Mouse (Mus musculus) c-Kit-positive CD71-negative TER-119-negative erythroid progenitor cells, embryonic 14.5 days (primary cell): ENCODE measurements around the gene Zfhx3.

Source experiments
- DNase-seq: peaks from one replicate; pipeline ENCODE4 v3.0.0-alpha.2; 2013; ENCODE audit warnings: low read depth

The Zfhx3 gene

DNA sequence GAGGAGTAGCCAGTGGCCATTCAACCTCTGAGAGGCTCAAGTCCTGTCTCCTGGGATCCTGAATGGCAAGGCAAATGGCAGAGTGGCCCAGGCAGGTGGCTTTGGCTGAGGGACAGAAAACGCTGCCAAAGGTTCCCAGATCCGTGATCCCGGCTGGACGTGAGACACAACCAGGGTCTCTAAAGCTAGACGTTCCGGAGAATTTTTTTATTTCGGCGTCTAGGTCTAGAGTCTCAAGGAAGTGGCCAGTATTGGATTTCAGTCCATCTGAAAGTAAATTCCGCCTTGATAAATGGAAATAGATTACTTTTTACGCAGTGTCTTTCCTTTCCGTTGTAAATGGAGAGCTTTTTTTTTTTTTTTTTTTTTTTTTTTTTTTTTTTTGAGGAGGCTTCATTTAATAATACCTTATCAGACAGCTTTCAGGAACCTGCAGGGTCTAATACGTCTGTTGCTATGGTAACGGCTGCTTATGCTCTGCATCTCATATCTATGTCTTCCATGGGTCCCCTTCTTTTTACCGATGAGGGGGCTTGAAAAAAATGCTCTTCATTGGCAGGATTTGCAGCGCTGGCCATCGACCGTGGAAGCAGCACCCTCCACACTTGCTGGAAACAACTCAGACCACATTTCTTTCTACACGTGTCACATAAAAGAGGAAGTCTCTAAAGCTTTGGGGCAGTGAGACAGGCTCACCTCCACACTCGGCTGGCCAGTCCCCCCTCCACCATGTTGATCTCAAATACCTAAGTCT is 994.4 kb downstream of the Zfhx3 start:
- DNase-seq: no peak

DNA sequence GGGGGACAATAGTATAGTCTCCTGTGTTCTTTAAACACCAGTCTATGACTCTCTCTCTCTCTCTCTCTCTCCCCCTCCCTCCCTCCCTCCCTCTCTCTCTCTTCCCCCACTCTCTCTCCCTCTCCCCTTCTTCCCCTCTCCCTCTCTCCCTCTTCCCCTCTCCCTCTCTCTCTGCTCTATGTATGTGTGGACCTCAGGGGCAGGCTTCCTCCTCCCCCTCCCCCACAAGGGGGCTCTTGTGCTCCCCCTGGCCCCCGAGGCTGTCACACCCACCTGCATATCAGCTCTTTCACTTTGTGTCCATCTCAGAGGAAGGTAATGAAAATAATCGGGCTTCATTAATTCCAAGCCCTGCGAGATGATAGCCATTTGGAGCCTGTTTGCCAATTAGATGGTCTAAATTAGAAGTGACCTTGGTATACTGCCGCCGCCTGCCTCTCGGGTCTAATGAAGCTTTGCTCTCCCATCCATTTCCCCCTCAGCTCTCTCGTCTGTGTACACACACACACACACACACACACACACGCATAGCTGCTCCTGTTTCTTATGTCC is 995.5 kb downstream of the Zfhx3 start:
- no peak for DNase-seq

DNA sequence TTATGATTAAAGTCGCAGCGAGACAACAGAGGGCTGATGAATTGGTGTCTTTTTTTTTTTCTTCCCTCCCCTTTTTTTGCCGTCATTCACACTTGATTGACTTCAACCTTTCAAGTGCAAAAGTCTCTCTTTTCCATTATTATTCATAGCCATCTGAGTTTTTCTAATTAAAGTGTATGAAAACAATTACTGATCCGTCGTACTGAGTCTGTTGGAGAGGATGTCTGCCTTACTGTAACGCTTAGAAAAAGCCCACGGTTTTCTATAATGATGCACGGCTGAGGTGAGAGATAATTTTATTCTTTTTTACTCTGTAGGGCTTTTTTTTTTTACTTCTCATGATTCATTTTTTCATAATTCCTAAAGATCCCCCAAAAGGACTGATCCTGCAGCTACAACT is 1000.2 kb downstream of the Zfhx3 start:
- DNase-seq: no peak

DNA sequence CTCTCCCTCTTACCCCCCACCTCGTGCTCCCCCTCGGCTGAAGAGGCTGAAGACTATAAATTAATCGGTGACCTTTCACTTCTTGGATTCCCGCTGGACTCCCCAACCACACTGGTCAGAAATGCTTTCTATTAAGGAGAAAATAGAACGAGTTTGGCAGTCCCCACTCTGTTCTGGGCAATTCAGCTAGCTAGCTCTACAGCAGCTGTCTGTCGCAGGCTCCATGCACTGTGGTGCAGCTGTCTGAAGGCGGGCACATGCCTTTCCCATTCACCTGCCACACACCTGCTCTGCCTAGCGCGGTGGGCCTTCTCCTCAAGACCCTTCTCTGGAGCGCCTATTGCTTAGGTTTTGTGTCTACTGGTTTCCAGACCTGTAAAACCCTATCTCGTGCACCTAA is 1000.7 kb downstream of the Zfhx3 start:
- no peak for DNase-seq

DNA sequence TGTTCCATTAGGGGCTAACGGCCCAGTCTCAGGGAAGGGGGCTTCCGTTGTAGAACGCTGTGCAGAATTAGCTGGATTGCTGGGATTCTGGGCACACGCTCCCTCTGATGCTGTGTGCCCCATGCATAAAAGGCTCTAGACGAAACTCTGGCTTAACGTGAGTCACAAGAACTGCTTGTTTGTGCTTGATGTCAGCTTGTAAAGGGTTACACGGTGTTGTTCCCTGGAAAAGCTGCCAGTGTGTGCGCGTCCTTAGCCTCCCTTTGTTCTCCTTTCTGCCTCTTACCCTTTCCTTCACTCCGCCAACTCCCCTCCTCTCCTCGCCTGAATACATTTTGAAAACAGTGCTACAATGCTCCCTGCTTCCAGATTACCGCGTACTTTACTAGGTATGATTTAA is 1001.9 kb downstream of the Zfhx3 start:
- no peak for DNase-seq

DNA sequence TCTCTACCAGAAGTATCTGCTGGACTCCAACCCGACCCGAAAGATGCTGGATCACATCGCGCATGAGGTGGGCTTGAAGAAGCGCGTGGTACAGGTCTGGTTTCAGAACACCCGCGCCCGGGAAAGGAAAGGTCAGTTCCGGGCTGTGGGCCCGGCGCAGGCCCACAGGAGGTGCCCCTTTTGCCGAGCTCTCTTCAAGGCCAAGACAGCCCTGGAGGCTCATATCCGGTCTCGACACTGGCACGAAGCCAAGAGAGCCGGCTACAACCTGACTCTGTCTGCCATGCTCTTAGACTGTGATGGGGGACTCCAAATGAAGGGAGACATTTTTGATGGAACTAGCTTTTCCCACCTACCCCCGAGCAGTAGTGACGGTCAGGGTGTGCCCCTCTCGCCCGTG is 1007.9 kb downstream of the Zfhx3 start:
- DNase-seq: no peak

DNA sequence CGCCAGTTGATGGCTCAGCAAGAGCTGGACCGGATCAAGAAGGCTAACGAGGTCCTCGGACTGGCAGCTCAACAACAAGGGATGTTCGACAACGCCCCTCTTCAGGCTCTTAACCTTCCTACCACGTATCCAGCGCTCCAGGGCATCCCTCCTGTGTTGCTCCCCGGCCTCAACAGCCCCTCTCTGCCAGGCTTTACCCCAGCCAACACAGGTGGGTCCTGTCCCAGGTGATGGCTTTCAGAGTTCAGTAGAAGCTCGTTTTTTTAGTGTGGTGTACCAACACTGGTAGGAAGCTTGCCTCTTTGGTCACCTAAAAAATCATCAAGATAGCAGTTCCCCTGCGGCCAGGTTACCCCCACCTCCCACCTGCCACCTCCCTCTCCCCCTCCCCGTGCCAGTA is 1009.1 kb downstream of the Zfhx3 start:
- no peak for DNase-seq

DNA sequence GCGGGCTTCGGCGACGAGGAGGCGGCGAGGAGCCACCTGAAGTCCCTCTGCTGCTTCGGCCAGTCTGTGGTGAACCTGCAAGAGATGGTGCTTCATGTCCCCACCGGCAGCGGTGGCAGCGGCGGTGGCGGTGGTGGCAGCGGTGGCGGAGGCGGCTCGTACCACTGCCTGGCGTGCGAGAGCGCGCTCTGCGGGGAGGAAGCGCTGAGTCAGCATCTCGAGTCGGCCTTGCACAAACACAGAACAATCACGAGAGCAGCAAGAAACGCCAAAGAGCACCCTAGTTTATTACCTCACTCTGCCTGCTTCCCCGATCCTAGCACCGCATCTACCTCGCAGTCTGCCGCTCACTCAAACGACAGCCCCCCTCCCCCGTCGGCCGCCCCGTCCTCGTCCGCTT is 1014.0 kb downstream of the Zfhx3 start:
- DNase-seq: no peak

DNA sequence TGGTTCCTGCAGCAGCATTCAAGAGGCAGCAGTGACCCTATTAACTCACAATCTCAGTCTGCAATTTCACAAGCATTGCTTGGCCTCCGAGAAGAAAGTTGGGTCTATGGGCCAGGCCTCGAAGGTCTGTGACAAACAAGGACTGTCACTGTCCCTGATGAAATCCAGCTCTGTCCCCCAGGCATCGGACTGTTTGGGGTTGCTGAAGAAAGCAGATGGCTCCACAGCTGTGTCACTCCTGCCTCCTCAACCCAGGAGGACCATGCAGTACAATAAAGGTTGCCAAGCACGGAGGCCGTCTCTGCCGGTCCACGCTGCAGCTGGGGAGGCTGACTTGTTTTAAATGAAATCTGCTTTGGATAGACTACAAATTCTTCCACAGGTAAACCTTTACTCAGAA is 1020.1 kb downstream of the Zfhx3 start:
- DNase-seq: no peak

DNA sequence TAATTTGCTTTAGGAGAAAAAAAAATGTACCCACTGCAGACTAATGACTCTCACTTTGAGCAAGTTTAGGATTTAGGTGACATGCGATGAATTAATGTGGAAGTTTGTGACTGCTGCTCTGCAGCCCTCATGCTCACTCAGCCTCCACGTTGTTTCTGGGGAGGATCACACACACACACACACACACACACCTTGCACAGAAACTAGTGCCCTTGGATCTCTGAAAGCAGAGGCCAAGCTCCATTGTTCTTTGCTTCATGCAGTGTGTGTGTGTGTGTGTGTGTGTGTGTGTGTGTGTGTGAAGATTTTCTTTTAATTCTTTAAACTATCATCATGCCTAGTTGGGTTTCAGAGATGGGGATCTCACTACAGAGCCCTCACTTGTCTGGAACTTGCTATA is 1020.7 kb downstream of the Zfhx3 start:
- DNase-seq: no peak

DNA sequence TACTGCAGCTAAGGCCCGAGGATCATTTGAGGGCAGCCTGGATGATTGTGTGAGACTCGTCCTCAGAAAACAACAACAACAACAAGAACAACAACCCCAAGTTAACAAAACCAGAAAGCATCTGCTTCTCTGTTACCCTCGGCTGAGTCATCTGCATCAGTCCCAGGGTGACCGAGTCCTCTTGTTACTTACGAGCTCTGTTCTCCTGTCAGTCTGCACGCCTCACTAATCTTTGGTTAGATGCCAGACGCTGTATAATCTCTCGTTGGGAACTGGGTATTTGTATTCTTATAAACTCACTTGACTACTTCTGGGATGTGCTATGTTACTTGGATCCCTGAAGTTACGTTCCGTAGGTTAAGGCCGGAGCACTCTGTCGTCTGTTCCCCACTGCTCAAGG is 1023.6 kb downstream of the Zfhx3 start:
- no peak for DNase-seq

DNA sequence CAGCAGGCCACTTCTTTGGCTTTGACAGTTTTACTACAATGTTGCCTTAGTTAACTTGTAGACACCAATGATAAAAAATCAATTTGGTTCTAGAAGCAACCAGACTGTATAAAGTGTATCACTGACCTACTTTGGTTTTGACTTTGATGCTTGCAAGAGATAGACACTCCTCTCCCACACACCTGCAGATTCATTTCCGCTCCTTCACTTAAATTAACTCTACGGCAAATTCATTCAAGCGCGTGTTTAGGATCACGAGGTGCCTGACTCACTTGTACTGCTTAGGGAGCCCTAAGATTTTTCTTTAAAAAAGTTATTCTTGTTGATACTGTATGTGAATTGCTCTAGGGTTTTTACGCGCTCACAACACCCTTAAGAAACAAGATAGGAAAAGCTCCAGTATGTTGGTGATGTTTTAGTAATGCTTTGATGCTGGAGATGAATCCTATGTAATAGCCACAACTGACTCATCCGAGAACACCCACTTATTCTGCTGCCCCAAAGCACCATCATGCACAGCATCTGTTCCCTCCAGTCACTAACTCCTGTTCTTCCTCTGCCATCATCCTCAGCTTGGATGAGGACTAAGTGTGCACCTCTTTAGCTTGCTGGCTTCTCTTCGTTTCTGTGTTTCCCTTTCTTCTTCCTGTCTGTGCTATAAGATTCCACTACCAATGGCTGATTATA is 1031.3 kb downstream of the Zfhx3 start:
- no peak for DNase-seq

DNA sequence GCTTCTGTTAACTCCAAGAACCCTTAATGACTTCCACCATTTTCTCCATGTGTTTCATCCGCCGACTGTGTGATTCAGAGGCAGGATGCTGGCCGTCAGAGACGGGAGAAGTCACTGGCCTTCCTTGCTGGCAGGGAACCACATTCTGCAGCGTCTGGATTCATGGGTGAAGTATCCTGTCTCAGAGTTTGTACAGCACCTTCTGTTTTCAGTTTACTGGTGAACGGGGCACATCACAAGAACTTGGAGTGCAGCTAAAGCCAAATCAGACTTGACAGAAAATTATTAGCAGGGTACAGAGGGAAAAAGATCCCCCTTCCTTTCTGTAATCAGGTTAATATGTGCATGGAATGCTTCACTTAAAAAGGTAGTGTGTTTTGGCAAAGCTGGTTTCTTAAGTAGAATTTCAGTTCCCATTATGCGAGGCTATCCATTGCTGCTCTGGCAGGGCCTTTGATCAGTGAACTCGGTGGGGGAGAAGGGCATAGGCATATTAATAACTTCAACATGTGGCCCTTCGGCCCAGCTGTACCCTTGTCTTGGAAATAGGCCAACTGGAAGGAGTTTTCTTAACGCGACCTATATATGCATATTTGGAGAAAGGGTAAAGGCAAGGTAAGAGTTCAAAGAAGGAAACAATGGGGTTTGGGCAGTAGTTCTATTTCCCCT is 1035.4 kb downstream of the Zfhx3 start:
- no peak for DNase-seq

DNA sequence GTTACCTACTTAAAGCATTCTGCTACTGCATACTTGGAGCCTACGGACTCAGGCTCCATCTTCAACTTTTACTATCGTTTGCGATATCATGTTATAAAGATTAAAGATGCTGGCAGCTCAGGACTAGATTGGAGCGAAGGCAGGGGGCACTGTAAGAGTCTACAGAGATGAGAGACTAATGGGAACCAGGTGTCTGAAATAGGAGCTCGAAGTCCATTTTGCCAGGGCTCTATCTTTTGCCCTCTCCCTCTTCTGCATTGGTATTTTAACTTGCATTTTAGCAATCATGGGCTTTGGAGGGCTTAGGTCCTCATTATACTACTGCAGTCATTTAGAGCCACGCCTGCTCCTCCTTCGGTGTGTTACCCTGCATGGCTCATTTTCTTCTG is 1035.9 kb downstream of the Zfhx3 start:
- no peak for DNase-seq

DNA sequence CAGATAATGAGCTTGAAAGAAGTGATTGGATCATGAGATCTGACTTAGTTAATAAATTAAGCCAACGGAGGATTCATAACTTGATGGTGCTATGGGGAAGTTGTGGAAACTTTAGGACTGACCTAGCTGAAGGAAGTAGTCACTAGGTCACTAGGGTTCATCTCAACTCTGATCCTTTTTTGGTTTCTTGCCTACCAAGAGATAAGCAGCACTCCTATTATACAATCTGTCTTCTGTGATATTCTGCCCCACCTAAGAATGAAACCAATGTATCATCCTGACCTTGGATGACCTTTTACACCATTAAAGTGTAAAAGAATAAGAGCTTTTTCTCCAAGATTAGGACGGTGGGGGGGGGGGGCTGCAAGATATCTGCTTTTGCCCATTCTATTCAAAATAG is 1042.5 kb downstream of the Zfhx3 start:
- DNase-seq: no peak

DNA sequence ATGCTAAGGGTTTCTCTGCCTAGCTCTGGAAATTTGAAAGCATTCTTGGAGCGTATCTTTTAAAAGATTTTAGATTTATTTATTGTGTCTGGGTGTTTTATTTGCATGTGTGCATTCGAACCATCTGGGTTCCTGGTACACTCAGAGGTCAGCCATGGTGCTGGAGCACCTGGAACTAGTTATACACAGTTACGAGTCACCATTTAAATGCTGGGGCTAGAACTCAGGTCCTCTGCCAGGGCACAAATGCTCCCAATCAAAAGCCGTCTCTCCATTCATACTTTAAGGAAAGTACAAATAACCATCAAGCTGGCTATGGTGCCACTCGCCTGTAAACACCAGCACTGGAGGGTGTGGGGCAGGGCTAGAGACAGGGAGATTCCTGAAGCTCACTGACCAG is 1047.4 kb downstream of the Zfhx3 start:
- DNase-seq: no peak

DNA sequence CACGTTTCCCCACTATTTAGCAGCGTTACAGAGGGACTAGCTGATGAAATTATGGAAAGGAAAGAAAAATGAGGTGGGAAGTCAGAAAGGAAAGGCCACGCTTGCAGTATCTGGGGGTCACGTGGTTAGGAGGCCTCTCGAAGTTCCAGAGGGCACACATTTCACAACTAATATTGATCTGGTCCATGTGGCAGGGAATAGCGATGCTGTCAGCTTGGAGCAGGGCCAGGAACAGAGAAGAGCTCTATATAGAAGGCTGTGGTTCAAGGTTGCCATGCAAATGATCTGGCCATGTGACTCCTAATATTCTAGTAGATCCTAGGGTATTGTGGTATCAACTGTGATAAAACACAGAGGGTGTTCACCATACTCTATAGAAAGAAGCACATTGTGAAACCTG is 1048.1 kb downstream of the Zfhx3 start:
- no peak for DNase-seq

DNA sequence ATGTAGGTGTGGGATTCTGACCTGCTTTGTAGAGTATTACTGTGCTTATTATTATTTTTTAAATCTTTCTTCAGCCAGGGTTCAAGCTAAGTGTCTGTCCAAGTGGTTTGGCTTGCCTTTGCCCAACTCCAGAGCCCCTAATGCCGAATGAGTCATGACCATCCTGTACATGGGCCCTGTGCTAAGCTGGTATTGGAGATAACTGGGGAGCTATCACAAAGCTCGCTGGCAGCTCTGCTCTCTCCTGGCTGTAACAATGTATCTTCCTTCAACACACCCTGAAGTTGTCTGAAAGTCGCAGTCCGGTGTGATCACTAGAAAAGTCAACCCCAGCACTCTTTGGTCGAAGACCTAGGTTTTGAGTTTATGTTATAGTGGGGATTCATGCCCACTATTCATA is 1049.0 kb downstream of the Zfhx3 start:
- DNase-seq: no peak

DNA sequence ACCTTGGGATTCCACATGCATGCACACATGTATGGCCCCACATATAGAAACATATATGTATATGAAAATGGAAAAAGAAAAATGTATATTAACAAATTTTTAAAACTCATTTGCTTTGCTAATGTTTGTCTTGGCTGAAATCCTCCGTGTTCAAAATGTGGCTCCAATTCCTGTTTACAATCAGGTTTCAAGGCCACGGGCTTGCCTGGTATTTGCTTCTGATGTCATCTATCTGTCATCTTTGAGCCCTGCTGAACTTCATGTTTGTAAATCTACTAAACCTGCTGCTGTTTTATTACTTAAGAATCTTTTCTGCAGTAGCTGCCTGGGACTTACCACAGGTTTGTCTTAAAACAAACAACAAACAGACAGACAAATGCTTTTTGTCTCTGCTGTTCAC is 1051.3 kb downstream of the Zfhx3 start:
- no peak for DNase-seq

DNA sequence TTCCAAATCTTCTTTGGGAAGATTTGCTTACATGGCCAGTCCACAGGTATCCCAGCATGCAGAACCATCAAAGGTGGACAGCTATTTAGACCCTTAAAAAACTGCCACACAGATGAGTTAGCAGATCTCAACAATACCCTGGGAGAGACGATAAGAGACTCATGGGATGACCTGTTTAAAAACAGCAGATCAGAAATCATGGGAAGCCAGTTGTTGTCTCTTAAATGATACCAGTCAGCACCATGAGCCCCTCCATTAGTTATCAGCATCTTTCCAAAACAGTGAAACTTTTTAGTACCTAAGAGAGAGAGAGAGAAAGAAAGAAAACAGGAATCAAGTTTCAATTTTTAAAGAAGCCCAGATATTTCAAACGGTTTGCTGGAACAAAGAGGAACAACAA is 1051.7 kb downstream of the Zfhx3 start:
- DNase-seq: no peak

DNA sequence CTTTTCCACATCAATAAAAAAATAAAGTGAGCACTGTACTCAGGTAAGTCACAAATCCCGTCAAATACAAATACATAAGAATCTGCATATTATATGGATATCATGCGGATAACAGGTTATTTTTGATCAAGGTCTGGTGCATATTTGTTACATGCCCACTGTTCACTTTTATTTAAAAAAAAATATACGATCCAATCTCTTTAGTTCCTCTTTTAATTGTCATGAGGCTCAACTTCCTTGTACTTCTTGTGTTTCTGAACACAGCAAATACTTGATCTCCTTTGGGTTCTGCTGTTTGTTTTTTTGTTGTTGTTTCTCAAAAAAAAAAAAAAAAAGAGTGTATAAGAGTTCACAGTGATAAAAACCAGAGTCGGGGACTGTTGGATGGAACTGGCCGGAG is 1052.4 kb downstream of the Zfhx3 start:
- no peak for DNase-seq

DNA sequence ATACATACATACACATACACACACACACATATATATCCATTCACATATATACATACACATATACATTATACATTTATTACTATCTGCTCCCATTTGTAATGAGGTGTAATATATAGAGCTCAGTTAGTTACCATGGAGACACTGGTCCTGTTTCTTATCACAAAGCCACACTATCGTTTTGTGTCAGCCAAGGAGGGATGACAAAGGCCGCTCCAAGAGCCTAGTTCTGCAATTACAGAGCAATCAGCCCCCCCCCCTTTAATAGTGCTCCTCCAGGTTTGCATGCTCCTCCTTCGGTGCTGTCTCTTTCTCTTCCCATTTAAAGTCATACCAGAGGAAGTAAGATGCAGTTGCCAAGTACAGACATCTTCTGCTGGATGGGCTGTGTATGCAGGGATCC is 1054.9 kb downstream of the Zfhx3 start:
- DNase-seq: no peak
